Mouse (Mus musculus) C2C12 (cell line): ENCODE results near the gene Prkag3.

Experiments used
- CEBPB ChIP-seq: IDR thresholded peaks from one replicate; pipeline ENCODE4 v1.6.1; 2011; ENCODE audit warnings: low read depth, mild to moderate bottlenecking, control low read depth, moderate library complexity
- CTCF ChIP-seq: IDR thresholded peaks from one replicate; pipeline ENCODE4 v1.5.1; 2011; ENCODE audit not compliant: control insufficient read depth, insufficient read depth, insufficient read length
- MAX ChIP-seq: IDR thresholded peaks from one replicate; pipeline ENCODE4 v1.6.1; 2011; ENCODE audit warnings: mild to moderate bottlenecking, control low read depth
- MYOG ChIP-seq: IDR thresholded peaks from one replicate; pipeline ENCODE4 v1.6.1; 2011; ENCODE audit not compliant: control insufficient read depth, insufficient read length; ENCODE audit errors: extremely low read depth
- USF1 ChIP-seq: IDR thresholded peaks from one replicate; pipeline ENCODE4 v1.6.1; 2011; ENCODE audit warnings: low read depth, mild to moderate bottlenecking, control low read depth, moderate library complexity

DNA sequence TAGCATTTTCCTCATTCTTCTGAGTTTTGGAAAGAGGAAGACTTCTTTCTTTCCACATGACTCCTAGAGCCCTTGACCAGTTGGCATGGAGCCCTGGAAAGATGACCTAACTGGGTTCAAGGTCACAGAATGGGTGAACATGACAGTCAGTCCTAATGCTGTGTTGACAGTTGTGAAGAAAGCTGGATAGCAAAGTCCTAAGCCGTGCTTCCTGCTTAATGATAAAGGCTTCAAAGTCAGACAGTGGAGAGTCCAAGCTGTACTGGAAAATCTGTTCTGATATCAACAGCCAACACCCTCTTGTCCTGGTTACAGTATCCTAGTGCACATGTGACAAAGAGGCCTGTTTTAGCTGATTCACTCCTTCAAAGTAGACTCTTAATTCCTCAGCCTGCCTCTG, 50.2 kb downstream of the Prkag3 start:
- no peak for TF ChIP-seq CTCF
- no peak for TF ChIP-seq MAX
- TF ChIP-seq CEBPB, result no peak
- no peak for TF ChIP-seq MYOG
- TF ChIP-seq USF1, result no peak
